Mouse (Mus musculus): ENCODE results near the gene Adamts2. TPM values are rescaled to one million over a fixed set of nuclear protein-coding genes. Genes with fewer than 3 reads are reported as not detected.
A peak's percentile ranks its signal among the peaks of the same experiment; 100 is the strongest.

The Adamts2 gene
- polyA plus RNA-seq, 1 experiment from 2014 or later, result 10.2 TPM

DNA sequence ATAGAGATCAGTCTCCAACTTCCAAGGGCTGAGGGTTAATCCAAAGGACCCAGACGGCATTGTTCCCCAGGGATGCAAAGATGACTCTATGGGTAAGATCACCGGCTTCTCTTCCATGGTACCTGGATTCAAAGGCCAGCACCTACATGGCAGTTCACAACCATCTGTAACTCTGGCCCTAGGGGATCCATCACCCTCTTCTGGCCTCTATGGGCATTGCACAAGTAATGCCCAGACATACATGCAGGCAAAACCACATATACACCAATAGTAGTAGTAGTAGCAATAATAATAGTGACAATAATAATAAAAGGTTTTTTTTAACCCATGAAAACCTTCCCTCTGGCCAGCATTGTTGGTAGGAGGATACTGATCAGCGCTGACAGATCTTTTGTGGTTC is 86.7 kb downstream of the Adamts2 start:
- H3K4me2 ChIP-seq (ENCODE audit: low read length), result no peak overlapping the region
- no peak overlapping the region for H3K27ac ChIP-seq (ENCODE audit: low read depth)
- H3K36me3 ChIP-seq (ENCODE audit: control insufficient read depth, insufficient read depth, low read length), result no peaks in the 10 kb centered on the region
- ATAC-seq (replicated peaks; ENCODE audit: low FRiP score, low TSS enrichment, low read depth) (no peak), DNase-seq (ENCODE audit: low spot score) (no peak)
- WGBS, result 88% methylated on average over 3 of the region's 3 CpGs
- no peak overlapping the region for H3K4me3 ChIP-seq (ENCODE audit: low read depth, low read length)
- no peaks in the 10 kb centered on the region for H3K27me3 ChIP-seq (replicated peaks; ENCODE audit: control insufficient read depth, insufficient read depth, low read length)
- H3K9ac ChIP-seq (ENCODE audit: low read length), result no peak overlapping the region
- H3K4me1 ChIP-seq (replicated peaks; ENCODE audit: control insufficient read depth, insufficient read depth, low read length), result no peaks in the 10 kb centered on the region
- H3K9me3 ChIP-seq (ENCODE audit: control insufficient read depth, low read length), result no peaks in the 10 kb centered on the region

GRCm38 (mm10) chr11:50689672-50690071 is 87.8 kb downstream of the Adamts2 start:
- Histone ChIP-seq H3K9me3 (ENCODE audit: control insufficient read depth, low read length) (no peaks in the 10 kb centered on the region), H3K4me1 (replicated peaks; ENCODE audit: control insufficient read depth, insufficient read depth, low read length) (no peaks in the 10 kb centered on the region), H3K4me2 (ENCODE audit: low read length) (no peak overlapping the region), H3K36me3 (ENCODE audit: control insufficient read depth, insufficient read depth, low read length) (no peaks in the 10 kb centered on the region), H3K27me3 (replicated peaks; ENCODE audit: control insufficient read depth, insufficient read depth, low read length) (no peaks in the 10 kb centered on the region), H3K4me3 (ENCODE audit: low read depth, low read length) (no peak overlapping the region), H3K27ac (ENCODE audit: low read depth) (no peak overlapping the region), H3K9ac (ENCODE audit: low read length) (no peak overlapping the region)
- DNase-seq (ENCODE audit: low spot score), result no peak
- WGBS, result 91% methylated on average over 4 of the region's 4 CpGs
- no peak for ATAC-seq (replicated peaks; ENCODE audit: low FRiP score, low TSS enrichment, low read depth)

GRCm38 (mm10) chr11:50699971-50700370 is 98.1 kb downstream of the Adamts2 start:
- DNase-seq (ENCODE audit: low spot score), result no peak
- Histone ChIP-seq H3K27me3 (replicated peaks; ENCODE audit: control insufficient read depth, insufficient read depth, low read length) (no peaks in the 10 kb centered on the region), H3K4me1 (replicated peaks; ENCODE audit: control insufficient read depth, insufficient read depth, low read length) (no peaks in the 10 kb centered on the region; the same call in 1 of the 2 replicates), H3K9ac (ENCODE audit: low read length) (no peak overlapping the region), H3K4me3 (ENCODE audit: low read depth, low read length) (no peak overlapping the region), H3K27ac (ENCODE audit: low read depth) (no peak overlapping the region), H3K36me3 (ENCODE audit: control insufficient read depth, insufficient read depth, low read length) (no peaks in the 10 kb centered on the region), H3K4me2 (ENCODE audit: low read length) (no peak overlapping the region), H3K9me3 (ENCODE audit: control insufficient read depth, low read length) (no peaks in the 10 kb centered on the region)
- no peak for ATAC-seq (replicated peaks; ENCODE audit: low FRiP score, low TSS enrichment, low read depth)
- WGBS, result 86% methylated on average over 12 of the region's 12 CpGs

GRCm38 (mm10) chr11:50700496-50700895 is 98.6 kb downstream of the Adamts2 start:
- WGBS, result 89% methylated on average over 8 of the region's 8 CpGs
- H3K9me3 ChIP-seq (ENCODE audit: control insufficient read depth, low read length), result no peaks in the 10 kb centered on the region

GRCm38 (mm10) chr11:50703397-50703796 is 101.5 kb downstream of the Adamts2 start:
- Histone ChIP-seq H3K9ac (ENCODE audit: low read length) (no peak overlapping the region), H3K27me3 (replicated peaks; ENCODE audit: control insufficient read depth, insufficient read depth, low read length) (no peaks in the 10 kb centered on the region), H3K4me1 (replicated peaks; ENCODE audit: control insufficient read depth, insufficient read depth, low read length) (no peaks in the 10 kb centered on the region; the same call in 1 of the 2 replicates), H3K36me3 (ENCODE audit: control insufficient read depth, insufficient read depth, low read length) (no peaks in the 10 kb centered on the region), H3K9me3 (ENCODE audit: control insufficient read depth, low read length) (no peaks in the 10 kb centered on the region), H3K4me2 (ENCODE audit: low read length) (no peak overlapping the region), H3K4me3 (ENCODE audit: low read depth, low read length) (no peak overlapping the region), H3K27ac (ENCODE audit: low read depth) (no peak overlapping the region)
- 50% methylated on average over 7 of the region's 7 CpGs for WGBS
- DNase-seq (ENCODE audit: low spot score), result no peak
- ATAC-seq (replicated peaks; ENCODE audit: low FRiP score, low TSS enrichment, low read depth), result no peak

More at GRCm38 (mm10) chr11:50700496-50700895, 98.6 kb downstream of the Adamts2 start:
- no peaks in the 10 kb centered on the region for H3K36me3 ChIP-seq (ENCODE audit: control insufficient read depth, insufficient read depth, low read length)
- no peak overlapping the region for H3K4me2 ChIP-seq (ENCODE audit: low read length)
- H3K27me3 ChIP-seq (replicated peaks; ENCODE audit: control insufficient read depth, insufficient read depth, low read length), result no peaks in the 10 kb centered on the region
- H3K4me3 ChIP-seq (ENCODE audit: low read depth, low read length), result no peak overlapping the region
- no peaks in the 10 kb centered on the region; the same call in 1 of the 2 replicates for H3K4me1 ChIP-seq (replicated peaks; ENCODE audit: control insufficient read depth, insufficient read depth, low read length)
- ATAC-seq (replicated peaks; ENCODE audit: low FRiP score, low TSS enrichment, low read depth), result no peak
- no peak overlapping the region for H3K9ac ChIP-seq (ENCODE audit: low read length)
- no peak for DNase-seq (ENCODE audit: low spot score)
- no peak overlapping the region for H3K27ac ChIP-seq (ENCODE audit: low read depth)

DNA sequence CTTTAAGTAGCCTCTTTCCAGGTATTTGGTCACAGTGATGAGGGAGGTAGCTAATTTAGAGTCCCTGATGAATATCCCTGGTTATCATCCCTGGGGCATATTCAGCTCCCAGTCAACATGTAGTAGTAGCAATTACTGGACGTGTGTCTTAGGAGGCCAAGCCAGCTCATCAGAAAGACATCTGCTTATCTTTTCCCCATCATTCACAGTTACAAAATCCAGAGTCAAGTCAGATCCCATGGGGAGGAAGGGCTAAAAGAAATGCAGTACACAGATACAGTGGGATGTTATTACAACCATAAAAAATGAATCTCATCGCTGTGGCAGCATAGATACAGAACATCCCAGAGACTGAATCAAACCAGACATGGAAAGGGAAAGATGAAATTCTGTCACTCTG is 102.6 kb downstream of the Adamts2 start:
- Histone ChIP-seq H3K4me3 (ENCODE audit: low read depth, low read length) (no peak overlapping the region), H3K4me2 (ENCODE audit: low read length) (no peak overlapping the region), H3K36me3 (ENCODE audit: control insufficient read depth, insufficient read depth, low read length) (no peaks in the 10 kb centered on the region), H3K4me1 (replicated peaks; ENCODE audit: control insufficient read depth, insufficient read depth, low read length) (no peaks in the 10 kb centered on the region; the same call in 1 of the 2 replicates), H3K9me3 (ENCODE audit: control insufficient read depth, low read length) (no peaks in the 10 kb centered on the region), H3K27ac (ENCODE audit: low read depth) (no peak overlapping the region), H3K9ac (ENCODE audit: low read length) (no peak overlapping the region), H3K27me3 (replicated peaks; ENCODE audit: control insufficient read depth, insufficient read depth, low read length) (no peaks in the 10 kb centered on the region)
- WGBS, result 47% methylated on average over 2 of the region's 2 CpGs
- DNase-seq (ENCODE audit: low spot score) (no peak), ATAC-seq (replicated peaks; ENCODE audit: low FRiP score, low TSS enrichment, low read depth) (no peak)

DNA sequence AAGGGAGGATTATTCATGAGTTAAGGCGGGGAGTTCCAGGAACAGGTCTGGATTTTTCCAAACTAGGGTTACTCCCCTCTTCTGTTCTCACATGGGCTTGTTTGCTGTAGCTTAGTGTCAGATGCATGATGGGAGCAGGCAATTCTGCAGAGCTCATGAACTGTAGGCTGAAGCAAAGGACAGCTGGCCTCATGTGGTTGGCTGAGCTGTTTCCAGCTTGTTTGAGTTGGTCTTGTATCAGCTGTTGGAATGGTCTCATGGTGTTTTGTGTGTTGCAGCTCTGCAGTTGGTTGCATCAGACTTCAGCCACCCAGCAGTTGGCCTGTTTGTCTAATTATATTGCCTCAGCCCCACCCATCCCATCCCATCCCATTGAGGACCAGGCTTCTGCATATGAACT is 105.4 kb downstream of the Adamts2 start:
- no peak overlapping the region for H3K27ac ChIP-seq (ENCODE audit: low read depth)
- WGBS, result 79% methylated on average over 1 of the region's 1 CpGs
- H3K4me2 ChIP-seq (ENCODE audit: low read length), result no peak overlapping the region
- no peaks in the 10 kb centered on the region; the same call in 1 of the 2 replicates for H3K4me1 ChIP-seq (replicated peaks; ENCODE audit: control insufficient read depth, insufficient read depth, low read length)
- no peak overlapping the region for H3K4me3 ChIP-seq (ENCODE audit: low read depth, low read length)
- no peak overlapping the region for H3K9ac ChIP-seq (ENCODE audit: low read length)
- no peak for ATAC-seq (replicated peaks; ENCODE audit: low FRiP score, low TSS enrichment, low read depth)
- no peak for DNase-seq (ENCODE audit: low spot score)
- no peaks in the 10 kb centered on the region for H3K27me3 ChIP-seq (replicated peaks; ENCODE audit: control insufficient read depth, insufficient read depth, low read length)
- H3K36me3 ChIP-seq (ENCODE audit: control insufficient read depth, insufficient read depth, low read length), result no peaks in the 10 kb centered on the region
- H3K9me3 ChIP-seq (ENCODE audit: control insufficient read depth, low read length), result no peaks in the 10 kb centered on the region

DNA sequence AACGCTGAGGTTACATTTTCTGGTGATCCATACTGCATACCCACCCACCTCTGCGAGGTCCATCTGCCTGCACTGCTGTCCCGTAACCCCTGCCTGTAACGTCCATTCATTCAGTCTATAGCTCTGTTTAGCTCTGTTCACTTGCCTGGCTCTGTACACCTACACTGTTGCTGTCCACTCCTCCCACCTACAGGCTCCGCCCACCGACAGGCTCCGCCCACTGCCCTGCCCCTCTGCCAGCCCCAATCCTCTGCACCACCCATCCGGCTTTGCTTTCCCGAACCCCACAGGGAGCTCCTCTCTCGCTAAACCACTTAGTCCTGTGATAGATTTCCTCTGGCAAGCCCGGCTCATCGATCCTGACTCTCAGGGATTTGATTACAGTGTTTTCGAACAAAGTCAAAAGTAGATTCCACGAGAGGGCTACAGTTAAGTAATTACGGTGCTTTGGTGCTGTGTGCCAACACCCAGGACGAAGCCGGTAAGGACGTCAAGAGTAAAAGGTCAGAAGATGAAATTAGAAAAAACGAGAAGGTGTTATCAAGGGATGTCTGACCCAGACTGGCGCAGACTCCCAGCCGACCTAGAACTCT is 111.8 kb downstream of the Adamts2 start:
- no peak overlapping the region for H3K4me2 ChIP-seq (ENCODE audit: low read length)
- DNase-seq (ENCODE audit: low spot score), result no peak
- WGBS, result 33% methylated on average over 21 of the region's 21 CpGs

DNA sequence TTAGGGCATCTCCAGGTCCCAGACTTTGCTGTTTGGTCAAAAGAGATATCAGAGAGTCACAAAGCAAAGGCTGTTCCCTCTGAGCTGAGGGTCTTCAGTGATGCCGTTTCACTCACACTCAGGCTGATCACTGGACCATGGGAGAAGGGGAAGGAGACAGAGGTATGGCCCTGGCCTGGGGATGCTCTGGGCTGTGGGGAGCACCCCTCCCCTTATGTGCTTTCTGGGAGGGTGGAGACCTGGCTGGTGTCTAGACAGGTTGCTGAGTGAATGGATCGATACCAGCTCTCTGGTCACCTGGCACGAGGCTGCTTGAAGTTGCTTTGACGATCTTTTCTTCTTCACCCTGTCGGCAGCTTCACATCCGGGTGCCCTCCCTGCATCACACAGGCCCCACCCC is 113.2 kb downstream of the Adamts2 start:
- Histone ChIP-seq H3K4me1 (replicated peaks; ENCODE audit: control insufficient read depth, insufficient read depth, low read length) (peaks cover 7% of the 10 kb centered on the region), H3K9ac (ENCODE audit: low read length) (no peak overlapping the region), H3K4me3 (ENCODE audit: low read depth, low read length) (no peak overlapping the region), H3K27ac (ENCODE audit: low read depth) (no peak overlapping the region), H3K27me3 (replicated peaks; ENCODE audit: control insufficient read depth, insufficient read depth, low read length) (no peaks in the 10 kb centered on the region), H3K4me2 (ENCODE audit: low read length) (no peak overlapping the region), H3K9me3 (ENCODE audit: control insufficient read depth, low read length) (no peaks in the 10 kb centered on the region), H3K36me3 (ENCODE audit: control insufficient read depth, insufficient read depth, low read length) (no peaks in the 10 kb centered on the region)
- 60% methylated on average over 6 of the region's 6 CpGs for WGBS
- no peak for ATAC-seq (replicated peaks; ENCODE audit: low FRiP score, low TSS enrichment, low read depth)
- DNase-seq (ENCODE audit: low spot score), result no peak

More for the DNA sequence above, 111.8 kb downstream of the Adamts2 start:
- Histone ChIP-seq H3K27me3 (replicated peaks; ENCODE audit: control insufficient read depth, insufficient read depth, low read length) (no peaks in the 10 kb centered on the region), H3K4me3 (ENCODE audit: low read depth, low read length) (no peak overlapping the region), H3K9me3 (ENCODE audit: control insufficient read depth, low read length) (no peaks in the 10 kb centered on the region), H3K36me3 (ENCODE audit: control insufficient read depth, insufficient read depth, low read length) (no peaks in the 10 kb centered on the region), H3K27ac (ENCODE audit: low read depth) (no peak overlapping the region), H3K9ac (ENCODE audit: low read length) (no peak overlapping the region), H3K4me1 (replicated peaks; ENCODE audit: control insufficient read depth, insufficient read depth, low read length) (peaks cover 7% of the 10 kb centered on the region; the same call in 1 of the 2 replicates)
- peak; percentile 84 for ATAC-seq (replicated peaks; ENCODE audit: low FRiP score, low TSS enrichment, low read depth)
